Mouse (Mus musculus): ENCODE data around the gene Gm20458.

- TF ChIP-seq CTCF (IDR thresholded peaks at IDR 0.05; ENCODE audit: low read depth) (no peak), EP300 (IDR thresholded peaks at IDR 0.05; ENCODE audit: low read depth) (peak; percentile 87)
Measured at GRCm38 (mm10) chr2:164454846-164455245, 5.9 kb upstream of the Gm20458 start.

Measured in liver, postnatal 0 days (tissue).